Mouse (Mus musculus): ENCODE data around the gene Cend1. TPM values are rescaled to one million over a fixed set of nuclear protein-coding genes. Genes with fewer than 3 reads are reported as not detected.

Gene Cend1
- polyA plus RNA-seq, 1 experiment from 2014 or later = 46.9 TPM

Other genes starting within 250 kb of the Cend1 start
- gene Hras, start 235.5 kb downstream of the Cend1 start, polyA plus RNA-seq (2014; fragmentation: Nextera tagmentation; extraction: Ambion mirVana) = 168 and 187 TPM in 2 replicates
- 6.6 and 7.6 TPM in 2 replicates for gene Lrrc56, start 235.3 kb downstream of the Cend1 start, polyA plus RNA-seq (2014; fragmentation: Nextera tagmentation; extraction: Ambion mirVana)
- gene Lmntd2, start 215.4 kb downstream of the Cend1 start, polyA plus RNA-seq (2014; fragmentation: Nextera tagmentation; extraction: Ambion mirVana) = 0.20 and 0.66 TPM in 2 replicates
- gene Rassf7, start 213.6 kb downstream of the Cend1 start, polyA plus RNA-seq (2014; fragmentation: Nextera tagmentation; extraction: Ambion mirVana) = 20.2 and 23.5 TPM in 2 replicates
- 61.8 and 63.5 TPM in 2 replicates for gene Phrf1, start 200.7 kb downstream of the Cend1 start, polyA plus RNA-seq (2014; fragmentation: Nextera tagmentation; extraction: Ambion mirVana)
- gene Irf7, start 163.0 kb downstream of the Cend1 start, polyA plus RNA-seq (2014; fragmentation: Nextera tagmentation; extraction: Ambion mirVana) = 1.4 and 1.6 TPM in 2 replicates
- not detected in 2 replicates for gene Cdhr5, start 152.7 kb downstream of the Cend1 start, polyA plus RNA-seq (2014; fragmentation: Nextera tagmentation; extraction: Ambion mirVana)
- 3.2 and 4.1 TPM in 2 replicates for gene Sct, start 150.4 kb downstream of the Cend1 start, polyA plus RNA-seq (2014; fragmentation: Nextera tagmentation; extraction: Ambion mirVana)
- gene Drd4, start 137.5 kb downstream of the Cend1 start, polyA plus RNA-seq (2014; fragmentation: Nextera tagmentation; extraction: Ambion mirVana) = 0.65 and 0.88 TPM in 2 replicates
- 187 TPM in 2 replicates for gene Deaf1, start 101.8 kb downstream of the Cend1 start, polyA plus RNA-seq (2014; fragmentation: Nextera tagmentation; extraction: Ambion mirVana)
- 24.7 and 32.6 TPM in 2 replicates for gene Tmem80, start 101.8 kb downstream of the Cend1 start, polyA plus RNA-seq (2014; fragmentation: Nextera tagmentation; extraction: Ambion mirVana)
- gene Eps8l2, start 90.6 kb downstream of the Cend1 start, polyA plus RNA-seq (2014; fragmentation: Nextera tagmentation; extraction: Ambion mirVana) = 0.98 and 1.2 TPM in 2 replicates
- 271 and 278 TPM in 2 replicates for gene Taldo1, start 37.3 kb downstream of the Cend1 start, polyA plus RNA-seq (2014; fragmentation: Nextera tagmentation; extraction: Ambion mirVana)
- 36.9 and 43.4 TPM in 2 replicates for gene Gatd1, start 15.4 kb downstream of the Cend1 start, polyA plus RNA-seq (2014; fragmentation: Nextera tagmentation; extraction: Ambion mirVana)
- gene Slc25a22, start 8.4 kb upstream of the Cend1 start, polyA plus RNA-seq (2014; fragmentation: Nextera tagmentation; extraction: Ambion mirVana) = 73.0 and 81.4 TPM in 2 replicates
- 3.1 and 4.2 TPM in 2 replicates for gene Pidd1, start 14.5 kb upstream of the Cend1 start, polyA plus RNA-seq (2014; fragmentation: Nextera tagmentation; extraction: Ambion mirVana)
- gene Rplp2, start 17.9 kb upstream of the Cend1 start, polyA plus RNA-seq (2014; fragmentation: Nextera tagmentation; extraction: Ambion mirVana) = 669 and 782 TPM in 2 replicates
- gene Pnpla2, start 25.7 kb upstream of the Cend1 start, polyA plus RNA-seq (2014; fragmentation: Nextera tagmentation; extraction: Ambion mirVana) = 15.3 and 18.4 TPM in 2 replicates
- gene Cracr2b, start 31.6 kb upstream of the Cend1 start, polyA plus RNA-seq (2014; fragmentation: Nextera tagmentation; extraction: Ambion mirVana) = 3.7 and 8.1 TPM in 2 replicates
- gene Cd151, start 37.9 kb upstream of the Cend1 start, polyA plus RNA-seq (2014; fragmentation: Nextera tagmentation; extraction: Ambion mirVana) = 47.0 and 50.4 TPM in 2 replicates
- 81.9 and 93.0 TPM in 2 replicates for gene Polr2l, start 45.6 kb upstream of the Cend1 start, polyA plus RNA-seq (2014; fragmentation: Nextera tagmentation; extraction: Ambion mirVana)
- gene Tspan4, start 45.7 kb upstream of the Cend1 start, polyA plus RNA-seq (2014; fragmentation: Nextera tagmentation; extraction: Ambion mirVana) = 61.0 and 62.2 TPM in 2 replicates
- gene Chid1, start 110.4 kb upstream of the Cend1 start, polyA plus RNA-seq (2014; fragmentation: Nextera tagmentation; extraction: Ambion mirVana) = 45.5 and 47.8 TPM in 2 replicates
- gene Ap2a2, start 132.7 kb upstream of the Cend1 start, polyA plus RNA-seq (2014; fragmentation: Nextera tagmentation; extraction: Ambion mirVana) = 104 TPM in 2 replicates
- gene Muc6, start 225.8 kb upstream of the Cend1 start, polyA plus RNA-seq (2014; fragmentation: Nextera tagmentation; extraction: Ambion mirVana) = 0.18 and 0.33 TPM in 2 replicates